Mouse (Mus musculus) CD4-positive, CD25-positive, alpha-beta regulatory T cell, adult 4 months (primary cell): ENCODE measurements around the gene Mettl3. TPM values are rescaled to one million over a fixed set of nuclear protein-coding genes. Genes with fewer than 3 reads are reported as not detected.
"Not testable (repeated sequence)": the region's sequence is repeated elsewhere in the genome, so short reads cannot be mapped to it uniquely, and the experiment has no call there.

Source experiments
- ATAC-seq: one replicate; pipeline ENCODE4 v1.8.0; 2017
- polyA plus RNA-seq, 2 experiments: library from polyadenylated mRNA; unstranded; fragments of 100-300 nt; shearing (Covaris generic); gene quantifications; one replicate each; pipeline ENCODE4 v1.2.1; 2017

Gene Mettl3
- polyA plus RNA-seq, result 10 to 100 TPM; 48.2 to 65.2 TPM

GRCm38 (mm10) chr14:52304644-52305271 lies at the start of gene Mettl3:
Mettl3 (minus strand) TSS chr14:52305128.
- ATAC-seq, result peak; percentile 95

GRCm38 (mm10) chr14:52339512-52339852 lies 34.6 kb upstream of the Mettl3 start:
- ATAC-seq, result no peak

DNA sequence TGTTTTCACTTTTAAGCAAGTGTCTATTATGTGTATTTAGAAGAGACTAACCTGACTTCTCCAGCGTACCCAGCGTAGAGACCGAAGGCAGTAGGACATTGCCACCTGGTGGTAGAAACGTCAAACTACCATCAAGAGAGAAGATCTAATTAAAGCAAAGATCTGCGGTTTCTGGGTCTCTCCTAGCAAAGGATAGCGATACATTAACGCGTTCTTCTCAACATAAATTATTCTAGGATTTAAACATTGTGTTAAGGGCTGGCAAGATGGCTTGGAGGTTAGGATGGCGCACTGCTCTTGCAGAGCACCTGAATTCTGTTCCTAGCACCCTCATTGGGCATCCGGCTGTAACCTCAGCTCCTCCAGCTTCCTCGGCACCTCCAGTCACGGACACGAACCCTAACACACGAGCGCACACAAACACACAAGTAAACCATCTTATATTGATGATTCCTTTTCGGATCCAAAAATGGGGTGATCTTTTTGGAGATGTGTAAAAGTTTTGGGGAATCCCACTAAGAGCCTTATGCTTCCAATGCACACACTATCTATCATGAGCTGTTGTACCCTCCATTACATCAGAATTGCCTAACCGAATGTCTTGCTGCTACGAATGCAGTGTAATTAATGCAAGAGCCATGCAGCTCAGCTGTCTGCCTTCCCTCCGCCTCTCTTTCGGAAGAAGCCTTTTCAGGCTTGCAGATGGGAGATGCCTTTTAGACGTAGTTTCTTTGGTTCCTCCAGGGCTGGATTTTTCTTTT lies 34.0 kb upstream of the Mettl3 start:
- ATAC-seq, result peak; percentile 92

GRCm38 (mm10) chr14:52332171-52332570 lies 27.2 kb upstream of the Mettl3 start:
- ATAC-seq, result no peak

GRCm38 (mm10) chr14:52331069-52331750 lies 26.3 kb upstream of the Mettl3 start:
- ATAC-seq, result no peak

- ATAC-seq, result no peak
Measured at GRCm38 (mm10) chr14:52327910-52328812, 23.2 kb upstream of the Mettl3 start, which contains the start of gene Sall2. Sall2 (minus strand) TSS chr14:52328762.

DNA sequence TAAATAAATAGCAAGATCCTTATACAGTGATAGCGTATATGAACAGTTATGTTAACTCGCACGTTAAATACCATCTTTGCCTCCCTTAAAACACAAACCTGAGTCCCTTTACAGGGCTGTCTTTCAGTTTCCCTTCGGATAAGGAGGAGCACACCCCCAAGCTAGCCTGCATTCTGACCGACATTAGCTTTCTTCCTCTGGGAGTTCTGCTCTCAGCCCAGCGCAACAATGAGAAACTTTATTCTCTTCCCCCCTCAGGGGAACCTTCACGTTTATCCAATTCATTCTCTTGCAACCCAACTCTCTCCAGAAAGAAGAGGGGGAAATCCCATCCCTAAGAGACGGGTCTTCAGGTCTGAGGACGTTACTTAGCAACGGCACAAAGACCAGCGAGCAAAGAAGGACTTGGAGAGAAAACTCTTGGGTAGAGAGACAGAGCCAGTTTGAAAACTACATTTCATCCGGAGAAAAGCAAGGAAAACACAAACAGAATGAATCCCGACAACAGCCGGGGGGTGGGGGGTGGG lies 22.5 kb upstream of the Mettl3 start:
- no peak for ATAC-seq

DNA sequence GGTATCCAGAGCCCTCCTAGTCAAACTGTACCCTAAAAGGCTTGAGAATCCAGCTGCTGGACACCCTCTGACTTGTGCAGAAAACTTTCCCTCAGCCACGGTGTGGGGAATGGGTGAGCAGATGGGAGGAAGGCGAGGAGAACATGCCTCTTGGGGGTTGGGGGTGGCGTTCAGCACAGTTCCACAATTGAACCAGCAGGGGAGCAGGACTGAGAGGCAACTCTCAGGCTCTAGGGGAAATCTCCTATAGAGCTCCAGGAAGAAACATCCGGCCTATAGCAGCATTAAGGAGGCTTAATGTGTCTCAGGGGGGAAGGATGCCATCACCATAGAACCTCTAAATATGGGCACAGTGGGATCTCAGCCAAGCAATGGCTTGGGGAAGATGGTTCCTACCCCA lies 21.0 kb upstream of the Mettl3 start:
- no peak for ATAC-seq

DNA sequence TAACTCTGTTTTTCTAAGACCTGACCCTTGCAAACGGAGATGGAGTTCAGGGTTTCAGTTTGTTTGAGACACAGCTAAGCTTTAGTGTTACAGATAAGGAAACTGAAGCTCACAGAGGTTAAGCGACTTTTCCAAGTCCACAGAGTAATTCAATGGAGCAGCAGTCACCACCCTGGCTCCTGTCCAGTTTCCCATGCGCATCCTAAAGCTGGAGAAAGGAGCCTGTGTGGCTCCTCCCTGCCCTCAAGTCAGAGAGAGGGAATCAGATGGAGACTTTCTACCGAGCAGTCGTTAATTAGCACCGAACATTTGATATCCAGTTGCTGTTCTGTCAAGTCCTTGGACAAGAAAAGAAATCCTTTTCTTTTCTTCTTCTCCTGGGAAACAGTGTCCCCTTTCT lies 14.4 kb upstream of the Mettl3 start:
- ATAC-seq, result no peak

- peak; percentile 27 for ATAC-seq
Measured at GRCm38 (mm10) chr14:52316441-52317225, 11.7 kb upstream of the Mettl3 start.

GRCm38 (mm10) chr14:52315792-52316440 lies 11.0 kb upstream of the Mettl3 start:
- peak; percentile 84 for ATAC-seq

DNA sequence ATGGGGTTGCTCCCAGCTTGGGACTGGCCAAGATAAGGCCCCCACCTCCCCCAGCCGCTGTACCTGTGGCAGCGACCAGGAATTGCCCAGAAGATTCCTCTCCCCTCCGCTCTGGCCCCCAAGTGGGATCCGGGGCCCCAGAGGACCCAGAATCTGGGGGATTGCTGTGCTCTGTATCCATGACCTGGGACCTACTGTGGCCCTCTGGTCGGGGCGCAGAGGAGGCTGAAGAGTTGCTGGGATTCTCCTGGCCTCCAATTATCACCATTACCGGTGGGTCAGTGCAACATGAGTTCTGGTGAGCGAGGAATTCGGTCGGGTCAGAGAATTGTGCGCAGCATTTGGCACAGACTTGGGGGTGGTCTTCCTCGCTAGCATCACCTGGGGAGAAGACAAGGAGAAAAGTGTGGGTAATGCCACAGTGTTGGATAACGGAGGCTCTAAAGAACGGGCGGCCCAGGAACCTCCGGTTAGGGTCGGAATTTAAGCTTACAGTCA lies 10.4 kb upstream of the Mettl3 start:
- ATAC-seq, result no peak

- no peak for ATAC-seq
Measured at GRCm38 (mm10) chr14:52314808-52315150, 9.9 kb upstream of the Mettl3 start.

GRCm38 (mm10) chr14:52313931-52314807 lies 9.2 kb upstream of the Mettl3 start:
- no peak for ATAC-seq

- no peak for ATAC-seq
Measured at GRCm38 (mm10) chr14:52310906-52311305, 6.0 kb upstream of the Mettl3 start.

- ATAC-seq, result not testable (repeated sequence)
Measured at GRCm38 (mm10) chr14:52310343-52310742, 5.4 kb upstream of the Mettl3 start.

DNA sequence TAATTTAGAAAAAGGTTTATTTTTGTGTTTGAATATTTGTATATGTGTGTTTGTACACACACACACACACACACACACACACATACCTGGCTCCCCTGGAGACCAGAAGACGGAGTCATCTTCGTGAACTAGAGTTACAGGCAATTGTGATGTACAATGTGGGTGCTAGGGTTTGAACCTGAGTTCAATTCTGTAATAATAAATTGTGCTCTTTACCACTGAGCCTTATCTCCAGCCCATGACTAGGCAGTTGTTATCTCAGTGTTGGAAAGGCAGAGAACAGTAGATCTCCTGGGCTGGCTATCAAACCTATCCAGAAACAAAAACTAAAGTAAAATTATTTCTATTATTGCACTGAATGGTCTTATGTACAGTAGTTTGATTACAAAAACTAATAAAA lies 1.2 kb upstream of the Mettl3 start:
- no peak for ATAC-seq

- not testable (repeated sequence) for ATAC-seq
Measured at GRCm38 (mm10) chr14:52303517-52303916, 1.4 kb downstream of the Mettl3 start.

DNA sequence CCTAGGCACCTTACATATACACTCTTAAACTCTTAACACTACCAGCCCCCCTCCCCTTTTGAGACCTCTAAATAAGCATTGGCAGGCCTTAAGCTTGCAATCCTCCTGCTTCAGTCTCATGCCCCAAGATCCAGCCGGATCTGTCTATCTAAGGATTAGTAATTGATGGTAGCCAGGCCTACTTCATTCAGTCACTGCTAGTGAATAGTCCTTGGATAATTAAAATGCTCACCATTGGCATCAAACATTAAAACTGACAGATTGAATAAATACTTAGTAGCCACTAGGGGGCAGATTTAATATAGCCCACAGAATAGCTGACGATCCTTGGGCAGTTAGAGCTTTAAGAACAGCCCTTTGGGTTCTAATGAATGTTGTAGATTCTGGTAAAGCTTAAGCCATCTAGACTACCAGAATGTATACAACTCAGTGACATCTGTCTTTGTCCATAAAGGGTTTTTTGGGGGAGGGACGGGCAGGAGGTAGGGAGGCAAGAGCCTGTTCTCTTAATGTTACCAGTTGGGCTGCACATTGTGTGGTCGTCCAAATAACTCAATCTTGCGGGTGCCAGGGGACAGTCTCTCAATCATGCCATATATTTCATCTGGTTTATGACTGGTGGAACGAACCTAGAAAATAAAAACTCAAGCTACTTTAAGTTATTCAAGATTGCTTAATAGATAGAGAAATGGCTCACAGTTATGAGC lies 9.2 kb downstream of the Mettl3 start:
- peak; percentile 76 for ATAC-seq
